Mouse (Mus musculus) A20 (cell line): ENCODE data around the gene Crcp.

Experiments
- DNase-seq: peaks from one replicate; pipeline ENCODE4 v3.0.0-alpha.2; 2011; ENCODE audit warnings: low read depth, low spot score

The Crcp gene

DNA sequence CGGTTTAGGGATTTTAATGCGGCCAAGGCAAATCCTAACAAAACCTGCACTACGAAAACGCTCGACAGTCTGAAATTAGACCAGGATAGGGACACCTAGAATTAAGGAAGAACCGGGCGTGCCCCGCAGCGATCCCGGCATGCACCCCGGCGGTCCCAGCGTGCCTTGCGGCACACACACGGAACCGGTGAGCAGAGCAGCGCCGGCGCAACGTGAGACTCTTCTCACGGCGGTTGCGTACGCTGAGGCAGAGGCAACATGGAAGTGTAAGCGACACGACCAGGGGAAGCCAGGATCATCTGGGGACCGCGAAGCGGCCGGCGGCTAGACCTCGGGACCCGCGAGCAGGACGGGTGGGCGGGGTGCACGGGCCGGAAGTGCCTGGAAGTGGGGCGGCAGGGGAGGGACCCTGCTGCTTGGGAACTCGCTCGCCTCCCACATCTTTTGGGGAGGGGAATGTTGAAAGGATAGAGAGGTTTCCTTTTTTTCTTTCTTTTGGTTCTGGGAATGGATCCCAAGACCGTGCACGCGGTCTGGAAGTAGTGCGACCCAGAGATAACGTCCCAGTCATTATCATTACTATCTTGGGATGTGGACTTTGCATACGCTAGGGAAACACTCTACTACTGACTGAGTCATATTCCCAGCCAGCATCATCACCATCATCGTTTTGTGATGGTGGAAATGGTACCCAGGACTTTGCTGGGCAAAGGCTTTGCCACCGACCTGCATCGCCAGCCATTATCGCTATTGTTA, at the start of gene Crcp, which contains the start of gene Asl:
TSS of gene Crcp (plus strand) at position 149 of the 756 bp plus-strand sequence.
TSS of gene Asl (minus strand) at position 106 of the 756 bp plus-strand sequence.
- DNase-seq, result peak; percentile 87

DNA sequence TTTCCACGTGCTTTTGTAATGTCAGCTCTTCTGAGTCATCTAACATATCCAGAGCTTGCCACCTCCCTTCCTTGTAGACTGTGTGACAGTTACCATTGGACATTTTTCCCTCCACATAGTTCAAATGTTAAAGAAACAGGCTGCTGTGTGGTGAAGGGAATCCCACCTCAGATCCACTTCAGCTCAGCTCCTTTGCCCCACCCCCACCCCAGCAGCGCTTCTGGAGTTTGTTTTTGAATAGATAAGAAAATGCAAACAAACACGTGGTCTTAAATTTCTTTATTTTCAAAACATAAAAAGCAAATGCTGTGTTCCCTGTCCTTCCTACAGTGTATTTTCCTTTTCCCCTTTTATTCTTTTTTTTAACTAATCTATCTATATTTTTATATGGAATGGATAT, 48.9 kb upstream of the Crcp start:
- DNase-seq, result no peak

DNA sequence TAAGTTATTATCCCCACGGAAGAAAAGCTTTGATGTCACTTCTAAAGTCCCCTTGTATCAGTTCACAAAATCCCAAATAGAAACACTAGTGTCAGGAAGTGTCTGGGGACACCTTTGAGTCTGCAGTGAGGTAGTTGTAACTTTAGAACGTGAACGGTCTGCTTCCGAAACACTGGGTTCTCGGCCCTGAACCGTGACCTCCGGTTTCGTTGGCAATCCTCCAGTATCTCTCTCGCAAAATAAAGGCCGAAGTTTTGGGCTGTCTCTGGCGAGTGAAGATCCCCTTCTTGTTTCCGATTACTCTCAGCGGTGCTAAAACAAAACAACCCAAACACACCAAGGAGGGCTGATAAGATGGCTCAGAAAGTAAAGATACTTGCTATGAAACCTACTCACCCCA, 39.7 kb upstream of the Crcp start:
- DNase-seq, result no peak

DNA sequence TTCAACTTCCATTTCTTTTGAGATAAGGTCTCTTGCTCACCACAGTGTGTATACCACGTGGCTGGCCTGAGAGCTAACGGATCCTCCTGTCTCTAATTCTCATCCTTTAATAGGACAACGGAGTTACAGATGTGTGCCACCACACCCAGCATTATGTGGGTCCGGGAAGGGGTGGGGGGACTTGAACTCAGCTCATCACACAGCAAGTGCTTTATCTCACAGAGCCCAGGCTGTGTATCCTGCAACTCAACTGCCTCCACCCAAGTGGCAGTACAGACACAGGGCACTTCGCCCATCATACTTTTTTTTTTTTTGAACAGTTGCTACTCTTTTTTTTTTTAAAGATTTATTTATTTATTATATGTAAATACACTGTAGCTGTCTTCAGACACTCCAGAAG, 37.2 kb upstream of the Crcp start:
- DNase-seq, result no peak

DNA sequence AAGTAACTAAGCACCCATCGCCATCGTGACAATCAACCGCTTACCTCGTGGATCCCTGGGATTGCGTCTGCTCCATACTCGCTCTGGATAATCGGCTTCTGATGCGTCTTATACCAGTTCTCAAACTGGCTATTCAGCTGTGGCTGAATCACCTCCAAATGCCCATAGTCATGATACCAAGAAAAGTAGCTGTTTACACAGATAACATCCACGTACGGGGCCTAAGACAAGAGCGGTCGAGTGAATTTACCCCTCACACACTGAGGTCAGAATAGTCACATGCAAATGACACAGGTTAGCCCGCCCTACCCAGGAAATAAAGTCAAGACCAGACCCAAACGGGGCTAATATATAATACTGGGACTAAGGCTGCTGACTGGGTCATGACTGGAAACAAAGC, 35.7 kb upstream of the Crcp start:
- DNase-seq, result no peak

DNA sequence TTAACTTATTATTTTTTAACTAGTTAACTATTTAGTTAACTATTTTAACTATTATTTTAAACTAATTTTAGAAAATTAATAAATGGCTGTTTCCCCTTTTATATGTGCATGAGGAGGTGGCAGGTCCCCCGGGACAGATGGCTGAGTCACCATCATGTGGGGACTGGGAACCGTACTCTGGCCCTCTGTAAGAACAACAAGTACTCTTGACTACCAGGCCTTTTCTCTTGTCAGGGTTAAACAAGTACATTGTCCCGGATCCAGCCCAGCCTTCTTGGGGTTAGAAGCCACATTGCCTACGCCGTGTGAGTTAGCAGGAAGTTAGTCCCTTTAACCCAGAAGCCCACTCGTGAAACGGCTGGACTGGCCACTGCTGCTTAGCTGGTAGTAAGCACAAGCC, 34.1 kb upstream of the Crcp start:
- no peak for DNase-seq

DNA sequence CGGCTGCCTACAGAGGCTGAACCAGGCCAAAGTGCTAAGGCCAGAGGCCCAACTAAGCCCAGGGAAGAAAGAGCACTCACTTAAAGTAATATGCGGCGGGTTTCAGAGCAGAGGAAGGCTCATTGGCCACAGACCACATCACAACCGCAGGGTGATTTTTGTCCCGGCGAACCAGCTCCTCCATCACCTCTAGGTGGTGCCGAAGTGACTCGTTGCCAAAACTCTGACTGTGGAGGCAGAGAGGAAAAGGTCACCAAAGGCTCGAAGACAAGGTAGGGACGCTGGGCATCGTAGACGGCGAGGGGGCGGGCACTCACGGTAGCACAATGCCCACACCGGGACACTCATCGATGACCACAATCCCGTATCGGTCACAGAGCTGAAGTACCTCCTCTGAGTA, 31.4 kb upstream of the Crcp start:
- DNase-seq, result no peak

DNA sequence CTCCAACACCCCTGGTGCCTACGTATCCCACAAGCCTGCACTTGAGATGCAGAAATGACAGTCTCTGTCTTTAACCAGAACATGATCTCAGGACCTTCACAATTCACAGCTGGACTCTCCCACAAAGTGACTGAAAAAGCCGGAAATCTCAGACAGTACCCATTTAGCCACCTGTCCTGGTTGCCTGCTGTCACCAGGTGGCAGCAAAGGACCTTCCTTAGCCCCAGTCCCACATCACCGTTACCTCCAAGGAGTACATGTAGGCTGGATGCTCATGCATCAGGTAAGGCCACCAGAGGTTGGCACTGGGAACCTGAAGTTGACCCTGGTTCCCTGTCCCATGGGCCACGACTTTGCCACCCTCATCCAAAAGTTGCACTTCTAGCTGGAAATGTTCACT, 30.0 kb upstream of the Crcp start:
- peak; percentile 68 for DNase-seq

DNA sequence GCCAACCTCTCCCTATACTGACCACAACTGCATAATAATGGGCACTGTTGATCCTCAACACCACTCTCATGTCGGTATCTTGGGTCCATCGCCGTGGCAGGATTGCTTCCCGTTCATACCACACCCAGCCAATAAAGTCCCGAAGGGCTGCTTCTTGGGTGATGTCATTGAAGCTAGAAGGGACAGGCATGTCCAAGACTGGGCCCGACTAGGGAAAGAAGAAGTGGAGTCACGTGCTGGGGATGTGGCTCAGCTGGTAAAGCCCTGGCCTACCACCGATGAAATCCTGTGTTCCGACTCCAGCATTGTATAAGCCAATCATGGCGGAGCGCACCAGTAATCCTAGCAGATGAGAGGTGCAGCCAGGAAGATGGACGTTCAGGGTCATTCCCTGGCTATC, 28.4 kb upstream of the Crcp start:
- DNase-seq, result no peak

DNA sequence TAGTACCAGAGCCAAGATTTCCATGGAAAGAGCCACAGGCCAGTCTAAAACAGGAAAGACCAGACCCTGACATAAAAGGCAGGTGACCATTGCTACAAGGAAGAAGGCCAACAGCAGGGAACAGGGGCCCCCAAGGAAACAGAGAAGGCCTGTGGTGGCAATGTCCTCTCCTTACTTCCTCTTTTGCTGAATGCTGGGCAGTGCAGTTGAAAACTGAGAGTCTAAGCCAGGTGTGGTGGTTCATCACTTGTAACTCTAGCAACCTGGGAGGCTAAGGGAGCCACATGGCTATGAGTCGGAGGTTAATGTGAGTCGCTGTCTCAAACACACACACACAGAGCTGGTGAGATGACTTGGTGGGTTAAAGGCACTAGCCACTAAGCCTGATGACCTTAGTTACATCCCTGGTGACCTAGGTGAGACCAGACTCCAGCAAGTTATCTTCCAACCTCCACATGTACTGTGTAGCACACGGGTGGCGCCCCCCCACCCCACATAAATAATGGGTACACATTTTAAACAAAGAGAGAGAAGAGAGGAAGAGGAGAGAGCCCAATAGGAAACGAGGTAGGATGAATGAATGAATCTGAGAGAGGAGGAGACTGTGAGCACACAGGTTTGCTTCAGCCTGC, 27.6 kb upstream of the Crcp start:
- DNase-seq, result peak; percentile 83

DNA sequence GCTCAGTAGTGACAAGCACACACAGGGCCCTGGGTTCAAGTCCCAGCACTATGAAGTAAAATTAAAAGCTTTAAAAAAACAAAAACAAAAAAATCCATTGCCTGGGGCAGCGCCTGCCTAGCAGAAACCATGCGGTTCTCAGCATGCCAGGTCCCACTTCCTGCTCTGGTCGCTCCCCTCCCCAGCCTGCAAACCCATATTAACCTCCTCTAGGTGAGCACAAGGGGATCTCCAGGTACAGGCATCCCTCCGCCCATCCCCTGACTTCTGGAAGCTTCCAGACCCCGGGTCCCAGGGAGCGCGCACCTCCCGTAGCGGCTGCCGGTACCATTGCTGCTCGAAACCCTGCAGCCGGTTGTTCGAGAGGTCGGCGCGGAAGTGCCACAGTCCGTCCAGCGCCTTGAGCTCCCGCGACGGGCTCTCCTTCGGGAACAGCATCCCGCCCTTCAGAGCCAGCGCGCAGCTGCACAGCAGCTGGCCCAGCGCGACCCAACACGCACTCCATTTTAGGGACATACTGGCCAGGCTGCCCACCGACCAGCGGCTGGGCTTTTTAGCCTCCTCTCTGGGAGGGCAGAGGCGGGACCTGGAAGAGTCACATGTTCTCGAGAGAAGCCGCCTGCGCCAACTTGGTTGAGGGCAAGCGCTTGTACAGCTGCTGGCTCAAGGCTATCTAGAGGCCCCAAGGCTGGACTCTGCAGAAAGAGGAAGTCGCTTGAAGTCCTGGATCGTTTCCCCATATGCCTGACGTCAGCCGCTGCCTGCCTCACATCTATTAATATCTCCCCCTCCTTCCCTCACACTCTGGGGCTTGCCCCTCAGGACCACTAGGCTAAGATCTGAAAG, 26.6 kb upstream of the Crcp start, which contains the start of gene Gusb:
TSS of gene Gusb (minus strand) at position 749 of the 846 bp plus-strand sequence.
- peak; percentile 92 for DNase-seq

DNA sequence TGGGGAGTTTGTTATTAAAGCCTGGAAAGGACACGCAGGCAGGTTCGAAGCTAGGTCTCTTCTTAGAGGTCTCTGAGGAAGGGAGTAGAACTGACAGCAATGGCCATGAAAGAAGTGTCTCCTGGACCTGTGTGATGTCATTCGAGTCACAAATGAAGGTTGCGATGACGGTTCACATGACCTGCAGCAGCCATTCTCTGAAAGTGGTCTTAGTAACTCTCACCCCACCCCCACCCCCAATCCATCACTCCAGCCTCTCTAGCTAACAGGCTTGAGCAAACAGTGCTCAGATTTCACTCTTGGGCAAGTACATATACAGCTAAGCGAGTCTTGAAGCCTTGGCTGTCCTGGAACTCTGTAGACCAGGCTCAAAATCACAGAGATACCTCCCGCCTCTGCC, 25.9 kb upstream of the Crcp start:
- no peak for DNase-seq

DNA sequence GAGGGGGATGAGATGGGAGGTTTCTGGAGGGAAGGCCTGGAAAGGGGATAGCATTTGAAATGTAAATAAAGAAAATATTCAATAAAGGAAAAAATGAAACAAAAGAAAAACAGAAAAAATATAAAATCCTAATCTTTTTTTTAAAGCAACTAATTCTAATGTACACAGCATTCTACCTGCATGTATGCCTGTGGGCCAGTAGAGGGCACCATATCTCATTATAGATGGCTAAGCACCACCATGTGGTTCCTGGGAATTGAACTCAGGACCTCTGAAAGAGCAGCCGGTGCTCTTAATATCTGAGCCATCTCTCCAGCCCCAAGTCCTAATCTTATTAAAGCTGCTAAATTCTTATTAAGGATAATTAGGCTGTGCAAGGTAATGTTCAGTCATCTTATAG, 21.7 kb upstream of the Crcp start:
- peak; percentile 53 for DNase-seq

DNA sequence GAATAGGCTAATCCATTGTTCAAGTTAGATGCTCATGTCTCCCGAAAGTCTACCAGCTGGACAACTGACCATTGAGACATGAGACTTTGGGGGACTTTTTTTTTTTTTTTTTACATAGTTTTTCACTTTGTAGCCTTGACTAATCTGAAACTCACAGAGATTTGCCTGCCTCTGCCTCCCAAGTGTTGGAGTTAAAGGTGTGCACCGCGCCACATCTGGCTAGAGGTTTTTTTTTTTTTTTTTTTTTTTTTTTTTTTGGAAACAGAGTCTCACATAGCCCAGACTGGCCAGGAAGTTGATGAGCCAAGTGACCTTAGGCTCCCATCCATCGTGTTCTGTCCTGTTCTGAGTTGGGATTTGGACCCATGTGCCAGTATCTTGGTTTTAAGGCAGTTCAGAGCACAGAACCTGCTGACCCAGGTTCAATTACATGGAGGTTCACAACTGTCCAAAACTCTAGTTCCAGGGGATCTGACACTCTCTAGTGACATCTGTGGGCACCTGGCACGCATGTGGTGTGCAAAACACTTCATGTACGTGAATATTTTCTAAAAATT, 21.0 kb upstream of the Crcp start:
- DNase-seq, result no peak

DNA sequence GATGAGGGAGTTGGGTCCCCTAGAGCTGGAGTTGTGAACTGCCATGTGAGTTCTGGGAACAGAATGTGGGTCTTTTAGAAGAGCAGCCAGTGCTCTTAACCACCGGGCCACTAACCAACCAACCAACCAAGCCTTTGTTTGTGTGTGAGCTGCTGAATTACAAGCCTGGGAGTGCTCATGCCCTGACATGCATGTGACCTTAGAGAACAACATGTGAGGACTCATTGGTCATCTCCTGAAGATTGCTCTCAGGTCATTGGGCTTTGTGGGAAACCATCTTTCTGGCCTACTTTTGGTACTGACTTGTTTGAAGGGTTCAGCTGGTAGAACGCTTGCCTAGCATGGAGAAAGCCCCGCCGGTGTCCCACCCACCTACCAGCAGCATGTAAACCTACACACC, 19.3 kb upstream of the Crcp start:
- DNase-seq, result no peak

DNA sequence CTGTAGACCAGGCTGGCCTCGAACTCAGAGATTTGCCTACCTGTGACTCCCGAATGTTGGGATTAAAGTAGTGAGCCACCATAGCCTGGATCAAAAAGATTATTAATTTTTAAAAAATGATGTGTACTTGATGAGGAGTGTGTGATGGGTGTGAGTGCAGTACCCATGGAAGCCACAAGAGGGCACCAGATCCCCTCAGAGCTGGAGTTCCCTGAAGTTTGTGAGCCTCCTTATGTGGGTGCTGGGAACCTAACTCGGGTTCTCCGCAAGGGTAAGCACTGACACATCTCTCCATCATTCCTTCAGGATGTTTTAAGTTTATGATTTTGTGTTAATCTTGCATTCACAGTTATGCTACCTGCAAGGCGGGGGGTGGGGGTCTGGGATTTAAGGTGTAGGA, 18.1 kb upstream of the Crcp start:
- DNase-seq, result no peak

DNA sequence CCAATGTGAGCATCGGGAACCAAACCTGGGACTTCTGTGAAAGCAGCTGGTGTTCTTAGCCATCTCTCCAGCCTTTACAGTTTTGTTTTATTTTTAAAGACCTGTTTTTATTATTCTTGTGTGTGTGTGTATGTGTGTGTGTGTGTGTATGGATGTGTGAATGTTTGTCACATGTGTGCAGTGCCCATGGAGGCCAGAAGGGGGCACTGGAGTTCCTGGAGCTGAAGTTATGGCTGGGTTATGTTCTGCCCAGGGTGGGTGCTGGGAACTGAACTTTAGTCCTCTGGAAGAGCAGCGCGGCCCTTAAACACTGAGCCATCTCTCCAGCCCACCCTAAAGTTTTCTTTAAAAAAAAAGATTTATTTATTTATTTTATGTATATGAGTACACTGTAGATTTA, 14.0 kb upstream of the Crcp start:
- no peak for DNase-seq

DNA sequence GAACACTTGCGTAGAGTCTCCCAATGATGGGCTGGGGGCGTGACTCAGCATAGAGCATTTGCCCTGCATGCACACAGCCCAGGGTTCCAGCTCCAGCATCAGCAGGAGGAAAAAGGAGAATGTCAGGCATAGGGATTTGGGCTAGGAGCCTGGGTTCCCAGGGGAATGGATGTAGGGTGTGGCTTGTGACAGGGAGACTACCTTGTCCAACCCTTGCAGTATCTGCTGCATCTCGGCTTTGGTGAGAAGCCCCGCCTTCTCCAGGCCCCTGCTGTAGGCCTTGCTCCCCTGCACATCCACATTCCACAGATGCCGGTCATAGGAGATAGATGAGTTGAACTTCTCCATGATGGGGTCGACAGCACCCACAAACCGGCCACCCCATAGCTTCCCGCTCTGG, 9.6 kb upstream of the Crcp start:
- no peak for DNase-seq

DNA sequence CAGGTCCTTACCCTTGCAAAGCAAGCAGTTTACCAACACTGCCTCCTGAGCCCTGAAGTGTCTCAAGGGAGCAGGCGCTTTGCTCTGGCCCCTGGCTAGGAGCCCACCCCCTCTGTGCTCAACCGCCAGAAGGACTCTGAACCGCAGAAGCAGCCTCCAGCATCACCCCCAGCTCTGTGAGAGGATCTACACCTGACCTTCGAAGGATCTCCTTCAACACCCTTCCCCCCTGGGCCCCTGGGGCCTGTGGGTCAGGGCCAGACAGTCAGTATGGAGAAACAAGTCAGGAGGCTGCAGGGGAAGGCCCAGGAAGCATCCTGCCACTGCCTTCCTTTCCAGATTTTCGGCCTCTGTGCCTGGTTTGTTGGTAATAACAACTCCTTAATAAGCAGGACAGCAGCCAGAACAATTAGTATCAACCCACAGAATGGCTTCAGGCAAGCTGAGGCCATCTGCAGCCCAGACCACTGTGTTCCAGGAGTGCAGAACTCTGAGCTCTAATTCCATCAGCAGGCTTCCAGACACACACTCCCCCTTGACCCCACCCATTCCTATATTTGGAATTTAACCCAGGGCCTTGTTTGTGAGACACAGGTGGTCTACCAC, 7.6 kb upstream of the Crcp start:
- no peak for DNase-seq

DNA sequence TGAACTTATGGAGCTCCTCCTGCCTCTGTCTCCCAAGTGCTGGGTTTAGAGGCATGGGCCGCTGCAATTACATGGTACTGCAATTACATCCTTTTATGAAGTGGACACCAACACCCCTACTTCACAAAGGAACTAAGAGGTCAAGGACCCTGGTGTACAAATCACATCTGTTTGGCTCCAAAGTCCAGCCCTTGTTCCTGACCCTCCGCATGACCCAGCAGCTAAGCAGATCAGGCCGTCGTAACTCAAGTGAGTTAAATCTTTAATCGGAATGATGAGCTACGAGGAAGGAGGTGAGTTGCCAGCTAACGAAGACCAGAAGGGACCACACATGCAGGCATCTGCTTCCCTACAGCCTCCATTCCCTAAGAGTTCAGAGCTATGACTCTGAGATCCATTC, 6.7 kb upstream of the Crcp start:
- no peak for DNase-seq

DNA sequence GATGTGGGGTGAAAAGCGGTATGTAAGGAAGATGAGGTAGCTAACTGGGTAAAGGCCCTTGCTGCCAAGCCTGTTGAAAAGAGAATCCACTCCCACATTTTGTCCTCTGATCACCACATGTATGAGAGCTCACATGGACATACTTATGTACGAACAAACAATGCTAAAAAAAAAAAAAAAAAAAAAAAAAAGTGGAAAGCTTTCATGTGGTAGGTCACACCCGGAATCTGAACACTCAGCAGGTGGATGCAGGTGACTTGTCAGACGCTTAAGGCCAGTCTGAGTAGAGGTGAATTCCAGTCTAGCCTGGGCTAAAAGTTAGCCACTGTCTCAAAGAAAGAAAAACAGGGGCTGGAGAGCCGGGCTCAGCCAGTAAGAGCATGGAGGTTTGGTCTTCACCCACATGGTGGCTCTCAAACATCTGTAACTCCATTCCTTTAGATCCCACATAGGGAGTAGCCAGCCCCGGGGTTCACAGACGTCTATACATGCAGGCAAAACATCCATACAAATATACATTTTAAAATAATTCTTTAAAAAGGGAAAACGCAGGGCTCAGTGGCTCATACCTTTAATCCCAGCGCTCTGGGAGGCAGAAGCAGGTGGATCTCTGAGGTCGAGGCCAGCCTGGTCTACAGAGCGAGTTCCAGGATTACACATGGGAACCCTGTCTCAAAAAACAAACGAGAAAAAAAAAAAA, 5.9 kb upstream of the Crcp start:
- no peak for DNase-seq
